Mouse (Mus musculus): Measurements from ENCODE around the gene Clic5. TPM values are rescaled to one million over a fixed set of nuclear protein-coding genes. Genes with fewer than 3 reads are reported as not detected.

Clic5 gene
- polyA plus RNA-seq, 1 experiment from 2014 or later: 0.22 TPM

GRCm38 (mm10) chr17:44189696-44190095 is 1.3 kb downstream of the Clic5 start:
- ATAC-seq (no peak), DNase-seq (ENCODE audit: low read depth, low spot score) (no peak)
- CTCF ChIA-PET: interaction anchor here (0.7 kb wide), 1 partner anchor 49 kb away, joined by 3 read pairs; no protein-coding TSS in a partner anchor
- in situ Hi-C loops (cut with MboI; ENCODE audit: low pct_unique_long_range_greater_than_20kb): no loop called here
- H3K27me3 ChIP-seq: no peaks in the 10 kb centered on the region
- POLR2A ChIA-PET: interaction anchor here (0.6 kb wide), 1 partner anchor 18 kb away, joined by 3 read pairs; no protein-coding TSS in a partner anchor
- no peak for TF ChIP-seq CTCF (IDR thresholded peaks at IDR 0.05)

GRCm38 (mm10) chr17:44190246-44190645 is 1.9 kb downstream of the Clic5 start:
- ChIA-PET CTCF (no interaction called here), POLR2A (no interaction called here)
- in situ Hi-C loops (cut with MboI; ENCODE audit: low pct_unique_long_range_greater_than_20kb): no loop called here
- ATAC-seq (no peak), DNase-seq (ENCODE audit: low read depth, low spot score) (no peak)
- no peaks in the 10 kb centered on the region for H3K27me3 ChIP-seq
- TF ChIP-seq CTCF (IDR thresholded peaks at IDR 0.05): no peak

- in situ Hi-C loops (cut with MboI; ENCODE audit: low pct_unique_long_range_greater_than_20kb): no loop called here
- DNase-seq (ENCODE audit: low read depth, low spot score): no peak
- ChIA-PET POLR2A (no interaction called here), CTCF (interaction anchor here (1.2 kb wide), 1 partner anchor 42 kb away, joined by 4 read pairs; no protein-coding TSS in a partner anchor)
- H3K27me3 ChIP-seq: no peaks in the 10 kb centered on the region
- no peak for ATAC-seq
- TF ChIP-seq CTCF (IDR thresholded peaks at IDR 0.05): no peak
Measured at GRCm38 (mm10) chr17:44192981-44193380, 4.6 kb downstream of the Clic5 start.

- no peaks in the 10 kb centered on the region for H3K27me3 ChIP-seq
- CTCF ChIA-PET: no interaction called here
- TF ChIP-seq CTCF (IDR thresholded peaks at IDR 0.05): no peak
- ATAC-seq (no peak), DNase-seq (ENCODE audit: low read depth, low spot score) (no peak)
- POLR2A ChIA-PET: interaction anchor here (0.6 to 0.7 kb wide), 2 partner anchors 27 to 30 kb away, joined by 3 to 8 read pairs; no protein-coding TSS in a partner anchor
- in situ Hi-C loops (cut with MboI; ENCODE audit: low pct_unique_long_range_greater_than_20kb): no loop called here
Measured at GRCm38 (mm10) chr17:44199158-44199557, 10.8 kb downstream of the Clic5 start.

- ATAC-seq (no peak), DNase-seq (ENCODE audit: low read depth, low spot score) (no peak)
- no peak for TF ChIP-seq CTCF (IDR thresholded peaks at IDR 0.05)
- in situ Hi-C loops (cut with MboI; ENCODE audit: low pct_unique_long_range_greater_than_20kb): no loop called here
- POLR2A ChIA-PET: no interaction called here
- no peaks in the 10 kb centered on the region for H3K27me3 ChIP-seq
- CTCF ChIA-PET: interaction anchor here (1.1 to 1.3 kb wide), 2 partner anchors 49 to 51 kb away, joined by 3 read pairs; no protein-coding TSS in a partner anchor
Measured at GRCm38 (mm10) chr17:44202952-44203351, 14.6 kb downstream of the Clic5 start.

- POLR2A ChIA-PET: no interaction called here
- no peaks in the 10 kb centered on the region for H3K27me3 ChIP-seq
- TF ChIP-seq CTCF (IDR thresholded peaks at IDR 0.05): no peak
- CTCF ChIA-PET: interaction anchor here (1.1 kb wide), 1 partner anchor 11 kb away, joined by 3 read pairs; no protein-coding TSS in a partner anchor
- in situ Hi-C loops (cut with MboI; ENCODE audit: low pct_unique_long_range_greater_than_20kb): no loop called here
- peak; percentile 12 for DNase-seq (ENCODE audit: low read depth, low spot score)
- no peak for ATAC-seq
Measured at GRCm38 (mm10) chr17:44204787-44205186, 16.4 kb downstream of the Clic5 start.

- no peak for TF ChIP-seq CTCF (IDR thresholded peaks at IDR 0.05)
- ATAC-seq (no peak), DNase-seq (ENCODE audit: low read depth, low spot score) (no peak)
- ChIA-PET CTCF (no interaction called here), POLR2A (no interaction called here)
- in situ Hi-C loops (cut with MboI; ENCODE audit: low pct_unique_long_range_greater_than_20kb): no loop called here
- H3K27me3 ChIP-seq: no peaks in the 10 kb centered on the region
Measured at GRCm38 (mm10) chr17:44205562-44205961, 17.2 kb downstream of the Clic5 start.

GRCm38 (mm10) chr17:44208900-44209299 is 20.5 kb downstream of the Clic5 start:
- peak; percentile 35 for TF ChIP-seq CTCF (IDR thresholded peaks at IDR 0.05)

GRCm38 (mm10) chr17:44212960-44213619 is 24.7 kb downstream of the Clic5 start:
- in situ Hi-C loops (cut with MboI; ENCODE audit: low pct_unique_long_range_greater_than_20kb): no loop called here
- TF ChIP-seq CTCF (IDR thresholded peaks at IDR 0.05): no peak
- ChIA-PET POLR2A (no interaction called here), CTCF (no interaction called here)
- no peaks in the 10 kb centered on the region for H3K27me3 ChIP-seq
- no peak for ATAC-seq
- no peak for DNase-seq (ENCODE audit: low read depth, low spot score)

More at GRCm38 (mm10) chr17:44208900-44209299, 20.5 kb downstream of the Clic5 start:
- ChIA-PET POLR2A (no interaction called here), CTCF (interaction anchor here (1.1 to 1.7 kb wide), 2 partner anchors 8 to 58 kb away, joined by 3 to 4 read pairs; no protein-coding TSS in a partner anchor)
- in situ Hi-C loops (cut with MboI; ENCODE audit: low pct_unique_long_range_greater_than_20kb): no loop called here
- DNase-seq (ENCODE audit: low read depth, low spot score) (no peak), ATAC-seq (no peak)
- no peaks in the 10 kb centered on the region for H3K27me3 ChIP-seq

GRCm38 (mm10) chr17:44215196-44215799 is 26.9 kb downstream of the Clic5 start:
- POLR2A ChIA-PET: interaction anchor here (0.7 kb wide), 1 partner anchor 989 kb away, joined by 6 read pairs; no protein-coding TSS in a partner anchor
- ATAC-seq (no peak), DNase-seq (ENCODE audit: low read depth, low spot score) (no peak)
- no peak for TF ChIP-seq CTCF (IDR thresholded peaks at IDR 0.05)
- CTCF ChIA-PET: no interaction called here
- H3K27me3 ChIP-seq: no peaks in the 10 kb centered on the region
- in situ Hi-C loops (cut with MboI; ENCODE audit: low pct_unique_long_range_greater_than_20kb): no loop called here

GRCm38 (mm10) chr17:44217185-44217584 is 28.8 kb downstream of the Clic5 start:
- no peak for TF ChIP-seq CTCF (IDR thresholded peaks at IDR 0.05)
- in situ Hi-C loops (cut with MboI; ENCODE audit: low pct_unique_long_range_greater_than_20kb): no loop called here
- no peak for ATAC-seq
- no peak for DNase-seq (ENCODE audit: low read depth, low spot score)
- ChIA-PET POLR2A (no interaction called here), CTCF (interaction anchor here (1.2 kb wide), 1 partner anchor 9 kb away, joined by 4 read pairs; no protein-coding TSS in a partner anchor)
- no peaks in the 10 kb centered on the region for H3K27me3 ChIP-seq
